Mouse (Mus musculus) cerebellum, adult 9-10 months (tissue): ENCODE results near the gene Gmppa.

ENCODE experiments used
- DNase-seq: peaks from one replicate; pipeline ENCODE4 v3.0.0; 2022

Gene Gmppa

DNA sequence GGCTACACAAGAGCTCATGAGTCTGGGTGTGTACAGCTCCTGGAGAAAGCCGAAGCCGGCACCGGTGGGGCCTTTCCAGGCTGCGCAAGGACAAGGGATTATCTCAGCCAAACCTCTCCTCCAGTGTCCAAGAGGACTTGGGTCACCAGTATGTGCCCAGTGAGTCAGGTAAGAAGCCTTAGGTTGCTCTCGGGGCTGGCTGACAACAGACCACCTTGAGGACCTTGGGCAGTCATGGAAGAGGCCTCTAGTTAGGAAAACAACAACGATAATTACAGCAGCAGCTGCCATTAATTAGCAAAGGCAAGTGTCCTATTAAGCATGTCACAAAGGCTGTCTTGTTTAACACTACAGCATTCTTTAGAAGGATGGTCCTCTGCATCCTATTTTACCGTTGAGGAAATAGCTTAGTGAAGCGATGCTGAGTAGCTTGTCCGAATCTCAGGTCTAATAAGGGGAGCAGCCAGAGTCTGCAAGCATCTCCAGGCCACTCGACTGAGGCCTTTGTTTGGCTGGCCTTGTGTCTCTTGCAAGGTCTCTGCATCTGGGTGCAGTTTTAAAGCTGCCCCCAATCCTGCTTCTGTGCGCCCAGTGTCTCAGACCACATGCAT is 11.8 kb upstream of the Gmppa start:
- DNase-seq, result no peak

DNA sequence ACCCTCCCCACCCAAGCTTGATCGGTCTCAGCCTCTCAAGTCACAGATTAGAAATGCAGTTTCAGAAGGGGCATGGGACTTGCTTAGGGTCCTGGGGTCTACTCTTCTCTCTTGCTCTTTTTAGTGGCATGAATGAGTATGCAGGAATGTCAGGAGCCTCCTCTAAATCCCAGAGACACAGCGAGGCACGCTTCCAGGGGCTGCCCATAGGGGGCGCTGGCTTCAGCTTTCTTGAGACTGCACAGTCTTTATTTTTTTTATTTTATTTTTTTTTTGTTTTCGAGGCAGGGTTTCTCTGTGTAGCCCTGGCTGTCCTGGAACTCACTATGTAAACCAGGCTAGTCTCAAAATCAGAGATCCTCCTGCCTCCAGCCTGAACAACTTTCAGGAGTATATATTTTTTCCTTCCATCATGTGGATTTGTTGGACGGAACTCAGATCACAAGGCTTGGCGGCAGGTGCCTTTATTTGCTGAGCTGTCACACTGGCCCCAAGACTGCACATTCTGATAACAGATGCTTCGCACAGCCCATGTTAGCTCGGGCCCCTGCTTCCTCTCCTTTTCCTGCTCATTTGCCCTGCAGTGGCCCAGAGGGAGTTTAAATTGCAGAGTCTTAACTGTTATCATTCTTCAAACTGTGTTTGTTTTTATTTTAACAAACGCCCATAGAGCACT is 9.8 kb upstream of the Gmppa start:
- DNase-seq, result peak; percentile 85

GRCm38 (mm10) chr1:75438782-75439181 is 3.1 kb downstream of the Gmppa start:
- peak; percentile 54 for DNase-seq

DNA sequence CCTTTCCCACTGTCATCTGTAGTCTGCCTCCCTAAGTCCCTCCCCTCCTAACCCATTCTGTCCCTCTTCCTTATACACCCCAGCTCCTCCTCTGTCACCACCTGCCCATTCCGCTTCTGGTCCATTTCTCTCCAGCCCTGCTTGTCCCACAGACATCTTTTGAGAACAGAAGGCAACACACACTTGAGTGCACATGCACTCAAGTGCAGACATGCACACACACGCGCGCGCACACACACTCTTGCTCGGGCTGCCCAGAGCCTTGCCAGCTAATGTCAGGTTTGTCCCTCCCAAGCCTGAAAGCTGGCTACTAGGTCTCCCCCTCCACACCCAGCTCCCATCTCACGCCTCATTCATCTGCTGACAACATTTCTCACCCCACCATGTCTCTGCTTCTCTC is 4.9 kb downstream of the Gmppa start:
- peak; percentile 78 for DNase-seq

GRCm38 (mm10) chr1:75441471-75441996 is 5.8 kb downstream of the Gmppa start:
- peak; percentile 73 for DNase-seq

- peak; percentile 86 for DNase-seq
Observed at GRCm38 (mm10) chr1:75442171-75442570, 6.4 kb downstream of the Gmppa start.

- DNase-seq, result peak; percentile 95
Observed at GRCm38 (mm10) chr1:75442811-75443210, 7.1 kb downstream of the Gmppa start.

DNA sequence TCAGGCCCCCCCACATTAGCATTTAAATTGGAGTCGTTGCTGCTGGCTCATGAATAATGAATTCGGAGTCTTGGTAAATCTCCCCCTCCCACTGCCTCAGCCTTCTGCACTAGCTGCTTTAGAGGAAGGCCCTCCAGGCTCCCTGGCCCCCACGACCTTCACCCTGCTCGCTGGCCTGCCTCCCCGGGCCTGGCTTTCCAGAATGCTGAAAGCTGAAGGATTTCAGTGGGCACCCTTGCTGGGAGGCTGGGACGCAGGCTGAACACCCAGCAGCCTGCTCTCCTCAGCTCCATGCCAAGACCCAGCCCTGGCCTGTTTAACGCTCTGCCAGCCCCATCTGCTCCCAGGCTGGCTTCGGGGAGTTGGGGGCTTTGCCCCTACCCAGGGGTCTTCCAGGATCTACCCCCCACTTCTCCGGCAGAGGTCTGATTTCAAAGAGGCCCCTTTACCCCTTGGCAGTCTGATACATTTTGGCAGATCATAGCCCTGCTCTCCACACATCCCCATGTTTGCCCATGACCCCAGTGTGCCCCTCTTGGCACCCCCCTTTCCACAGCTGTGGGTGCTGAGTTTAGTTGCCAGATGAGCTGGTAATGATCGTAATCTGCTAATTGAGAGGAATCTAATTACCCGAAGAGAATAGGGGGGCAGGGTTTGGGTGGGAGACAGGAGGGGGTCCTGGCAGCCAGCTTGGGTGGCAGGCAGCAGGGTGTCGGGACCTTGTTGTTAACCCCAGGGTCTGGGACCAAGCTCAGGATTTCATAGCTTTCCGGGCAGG is 7.7 kb downstream of the Gmppa start:
- DNase-seq, result peak; percentile 81

GRCm38 (mm10) chr1:75444208-75444607 is 8.5 kb downstream of the Gmppa start:
- DNase-seq, result peak; percentile 72

GRCm38 (mm10) chr1:75445141-75445701 is 9.5 kb downstream of the Gmppa start:
- peak; percentile 75 for DNase-seq

DNA sequence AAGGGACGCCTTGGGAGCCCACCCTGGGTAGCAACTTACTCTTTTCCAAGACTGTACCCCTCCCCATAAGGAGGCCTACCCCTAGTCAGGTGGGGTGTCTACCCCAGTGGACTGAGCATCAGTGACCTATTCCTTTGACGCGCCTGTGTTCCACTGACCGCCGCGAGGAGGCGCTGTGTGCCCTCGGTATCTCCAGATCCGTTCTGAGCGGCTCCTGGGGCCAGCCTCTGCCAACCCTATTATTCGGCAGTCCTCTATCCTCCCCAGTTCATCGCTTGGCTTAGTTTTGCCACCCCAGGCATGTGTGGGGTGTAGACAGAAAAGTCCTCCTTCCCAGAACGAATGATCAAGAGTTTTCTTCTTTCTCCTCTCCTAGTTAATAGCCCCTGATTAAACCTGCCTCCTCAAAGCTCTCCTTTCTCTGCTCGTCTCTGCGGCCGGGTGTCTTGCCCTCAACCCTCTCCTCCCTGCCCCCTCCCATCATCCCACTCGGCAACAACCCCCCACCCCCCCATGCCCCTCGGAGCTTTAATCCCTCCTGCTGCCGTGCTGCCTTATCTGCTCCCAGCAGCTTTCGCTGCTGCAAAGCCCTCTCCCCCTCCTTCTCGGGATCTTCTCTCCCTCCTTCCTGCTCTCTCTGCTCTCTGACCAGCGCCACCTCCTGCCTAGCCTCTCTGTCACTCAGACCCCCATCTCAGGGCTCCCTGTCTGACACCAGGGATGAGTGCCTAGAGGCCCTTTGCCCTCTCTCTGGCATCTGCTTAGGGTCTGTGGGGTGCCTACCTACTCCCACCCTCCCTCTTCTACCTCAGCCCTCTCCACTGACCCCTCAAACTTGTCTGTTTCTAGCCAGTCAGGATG is 10.3 kb downstream of the Gmppa start:
- peak; percentile 92 for DNase-seq

- peak; percentile 60 for DNase-seq
Observed at GRCm38 (mm10) chr1:75446656-75447055, 10.9 kb downstream of the Gmppa start.

DNA sequence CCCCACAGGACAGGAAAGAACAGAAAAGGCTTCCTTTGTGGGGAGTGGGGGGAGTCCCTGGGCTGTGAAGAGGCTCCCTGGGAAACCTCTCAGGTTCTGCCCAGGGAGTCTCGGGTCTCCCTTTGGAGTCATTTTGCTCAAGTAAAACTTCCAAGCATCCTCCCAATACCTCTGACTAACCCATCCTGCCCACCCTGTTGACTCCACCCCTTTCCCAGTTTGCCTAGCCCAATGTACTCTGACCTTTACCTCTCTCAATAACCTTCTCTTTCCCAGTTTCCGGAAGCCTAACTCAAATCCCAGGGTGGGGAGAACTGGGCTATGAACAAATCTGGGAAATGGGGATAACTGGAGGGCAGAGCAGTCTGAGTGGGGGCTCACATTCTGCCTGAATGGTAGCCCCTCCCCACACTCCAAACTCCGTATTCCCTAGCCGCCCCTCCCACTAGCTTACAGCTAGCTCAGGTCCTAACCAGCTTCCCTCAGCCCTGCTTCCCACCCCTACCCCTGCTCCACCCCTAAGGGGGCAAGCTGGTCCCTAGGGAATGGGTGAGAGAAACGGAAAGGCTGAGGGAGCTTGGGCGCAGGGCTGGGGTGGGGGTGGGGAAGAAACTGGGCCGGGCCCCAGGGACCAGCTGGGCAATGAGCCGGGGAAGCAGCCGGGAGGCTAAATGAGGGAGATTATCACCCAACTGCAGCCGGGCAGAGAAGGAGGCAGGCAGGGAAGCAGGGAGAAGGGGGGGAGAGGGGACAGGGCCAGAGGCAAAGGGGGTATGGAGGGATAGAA is 11.7 kb downstream of the Gmppa start:
- no peak for DNase-seq

DNA sequence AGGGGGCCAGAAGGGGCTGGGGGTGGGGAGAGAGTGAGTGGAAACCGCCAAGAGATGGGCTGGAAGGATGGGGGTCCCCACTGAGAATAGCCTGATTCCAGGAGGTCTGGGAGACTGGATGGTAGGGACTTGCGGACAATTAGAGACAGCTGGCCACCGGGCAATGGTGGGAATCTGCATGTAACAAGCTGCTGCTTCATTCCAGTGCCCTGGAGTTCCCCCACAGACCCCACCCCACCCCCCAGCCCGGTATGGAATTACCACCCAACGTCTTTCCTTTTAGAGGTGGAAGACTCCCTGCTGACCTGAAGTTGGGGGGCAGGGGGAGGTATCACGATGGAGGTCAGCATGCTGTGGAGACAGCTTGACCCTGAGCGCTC is 12.3 kb downstream of the Gmppa start:
- DNase-seq, result no peak

- no peak for DNase-seq
Observed at GRCm38 (mm10) chr1:75448937-75449336, 13.2 kb downstream of the Gmppa start.

GRCm38 (mm10) chr1:75449377-75450135 is 13.8 kb downstream of the Gmppa start:
- no peak for DNase-seq

GRCm38 (mm10) chr1:75450314-75451005 is 14.7 kb downstream of the Gmppa start, which contains the start of gene Asic4:
TSS of gene Asic4 (plus strand) at chr1:75450436.
- no peak for DNase-seq

DNA sequence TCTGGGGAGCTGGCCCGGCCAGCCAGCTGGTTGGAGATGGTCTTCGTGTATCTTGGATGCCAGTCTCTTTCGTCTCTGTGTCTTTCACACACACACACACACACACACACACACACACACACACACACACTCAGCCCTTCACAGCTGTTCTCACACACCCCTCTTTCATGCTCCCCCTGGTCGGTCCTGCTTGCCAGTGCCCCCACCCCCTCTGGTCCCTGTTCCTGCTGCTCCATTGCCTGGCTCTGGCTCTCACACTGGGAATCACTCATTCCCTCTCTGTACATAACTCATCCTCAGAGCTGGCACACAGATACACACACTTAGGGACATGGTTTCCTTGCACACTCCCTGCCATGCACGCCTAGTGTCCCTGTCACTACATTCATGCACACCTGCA is 16.2 kb downstream of the Gmppa start:
- no peak for DNase-seq

- no peak for DNase-seq
Observed at GRCm38 (mm10) chr1:75455433-75455832, 19.7 kb downstream of the Gmppa start.

DNA sequence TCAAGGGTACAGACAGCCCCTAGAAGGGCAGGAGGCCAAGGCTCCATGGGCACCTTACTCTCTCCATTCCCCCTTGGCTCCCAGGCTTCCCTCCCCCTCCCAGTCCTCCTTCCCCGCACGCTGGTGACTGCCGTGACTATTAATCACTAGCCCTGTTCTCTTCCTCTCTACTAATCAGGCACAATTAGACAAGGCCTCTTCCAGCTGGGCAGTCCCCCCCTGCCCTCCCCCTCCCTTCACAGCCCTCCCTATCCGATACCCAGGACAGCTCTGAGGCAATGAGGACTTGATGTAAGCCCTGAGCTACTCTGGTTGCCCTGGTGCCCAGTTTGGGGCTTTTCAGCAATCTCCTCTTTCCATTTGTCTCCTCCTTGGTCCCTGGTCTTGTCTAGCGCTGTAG is 20.2 kb downstream of the Gmppa start:
- DNase-seq, result no peak
